Mouse (Mus musculus) olfactory bulb, adult 2 months (tissue): Measurements from ENCODE around the gene Mecr. TPM values are rescaled to one million over a fixed set of nuclear protein-coding genes. Genes with fewer than 3 reads are reported as not detected.

ENCODE experiments used
- H3K27ac ChIP-seq: fragments of 200-500 bp; 2 replicates; pipeline ENCODE4 v1.5.1; 2012; ENCODE audit warnings: low read depth, low read length; ENCODE audit not compliant: insufficient read depth
- H3K4me1 ChIP-seq: fragments of 200-500 bp; 2 replicates; pipeline ENCODE4 v1.6.1; 2012; ENCODE audit warnings: low read length; ENCODE audit not compliant: control insufficient read depth, insufficient read depth
- H3K4me3 ChIP-seq: fragments of 200-500 bp; 2 replicates; pipeline ENCODE4 v1.5.1; 2012; ENCODE audit warnings: mild to moderate bottlenecking, low read depth, low read length, moderate library complexity; ENCODE audit not compliant: insufficient read depth
- CTCF ChIP-seq: fragments of 200-500 bp; IDR thresholded peaks from 2 replicates; pipeline ENCODE4 v1.5.1; 2012; ENCODE audit warnings: low read depth, mild to moderate bottlenecking, low read length, moderate library complexity; ENCODE audit not compliant: insufficient read depth
- POLR2A ChIP-seq: fragments of 200-500 bp; IDR thresholded peaks from 2 replicates; pipeline ENCODE4 v1.6.1; 2012; ENCODE audit warnings: mild to moderate bottlenecking, low read depth, low read length, moderate library complexity; ENCODE audit not compliant: insufficient read depth
- WGBS: fragments of 180-500 bp; shearing (Covaris S2); methylation state at CpG from one replicate; pipeline ENCODE4 v1.1.7; 2018; 5-methylcytosine and 5-hydroxymethylcytosine counted together
- polyA plus RNA-seq: library from polyadenylated mRNA; stranded (reverse); fragments of >200 nt; gene quantifications from 2 replicates; pipeline ENCODE4 v1.2.4, GENCODE M21; 2012; ENCODE audit warnings: low replicate concordance; ENCODE audit not compliant: missing spikeins, insufficient read depth, insufficient read length

Gene Mecr
- polyA plus RNA-seq, 1 experiment = not detected

GRCm38 (mm10) chr4:131914891-131915469, 71.7 kb downstream of the Mecr start:
- TF ChIP-seq CTCF (no peak), POLR2A (no peak)
- peaks cover 23% of the 10 kb centered on the region for H3K4me1 ChIP-seq
- no peak overlapping the region for H3K27ac ChIP-seq
- 0 out of 2 replicates have a peak overlapping the region, but pooled peaks have one; percentile 8 for H3K4me3 ChIP-seq
- WGBS = 15% methylated on average over 31 of the region's 31 CpGs

GRCm38 (mm10) chr4:131915821-131916328, 72.6 kb downstream of the Mecr start:
- TF ChIP-seq CTCF = no peak
- TF ChIP-seq POLR2A = no peak
- 57% methylated on average over 13 of the region's 13 CpGs for WGBS
- Histone ChIP-seq H3K4me3 (no peak overlapping the region), H3K27ac (no peak overlapping the region), H3K4me1 (peaks cover 22% of the 10 kb centered on the region)

- TF ChIP-seq CTCF (peak; percentile 93), POLR2A (no peak)
- WGBS = 14% methylated on average over 15 of the region's 15 CpGs
- H3K4me3 ChIP-seq = no peak overlapping the region
- peaks cover 19% of the 10 kb centered on the region for H3K4me1 ChIP-seq
- H3K27ac ChIP-seq = no peak overlapping the region
Measured at GRCm38 (mm10) chr4:131916425-131916824, 73.2 kb downstream of the Mecr start.

- H3K27ac ChIP-seq = no peak overlapping the region
- H3K4me3 ChIP-seq = no peak overlapping the region
- WGBS = 78% methylated on average over 10 of the region's 10 CpGs
- H3K4me1 ChIP-seq = peaks cover 25% of the 10 kb centered on the region
- TF ChIP-seq CTCF = no peak
- no peak for TF ChIP-seq POLR2A
Measured at GRCm38 (mm10) chr4:131917010-131917555, 73.8 kb downstream of the Mecr start.

Other genes with a start within 250 kb of the Mecr start
- not detected in 2 replicates for gene Ptpru, start 5.2 kb upstream of the Mecr start, polyA plus RNA-seq
- gene Srsf4, start 30.1 kb downstream of the Mecr start, polyA plus RNA-seq = not detected in 2 replicates
- gene Tmem200b, start 78.3 kb downstream of the Mecr start, polyA plus RNA-seq = not detected in 2 replicates
- not detected in 2 replicates for gene Gm10300, start 231.2 kb downstream of the Mecr start, polyA plus RNA-seq
- 382 TPM in 1 of 2 replicates, not detected in the other for gene Epb41, start 231.9 kb downstream of the Mecr start, polyA plus RNA-seq